Comparison of ENCODE assay signal across 21 mouse cellular contexts in the genomic region with DNA sequence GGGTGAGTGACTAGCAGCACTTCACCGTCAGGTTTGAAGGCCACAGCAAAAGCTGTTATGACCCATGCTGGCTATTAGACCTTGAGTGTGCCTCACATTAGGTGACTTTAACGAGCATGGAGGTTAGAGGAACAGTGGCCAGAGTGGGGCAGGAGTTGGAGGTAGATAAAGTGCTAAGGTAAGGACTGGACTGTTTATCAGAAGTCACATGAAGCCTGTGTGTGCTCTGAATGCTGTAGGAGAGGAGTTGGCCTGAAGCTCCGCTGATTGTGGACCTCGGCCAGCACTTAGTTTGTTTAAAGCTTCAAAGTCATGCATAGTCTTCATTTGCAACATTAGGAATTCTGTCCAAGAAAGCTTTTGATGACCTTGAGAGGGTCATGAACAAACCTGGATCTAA. TPM values are rescaled to one million over a fixed set of nuclear protein-coding genes. Genes with fewer than 3 reads are reported as not detected.
DNase-seq lines count a peak whose midpoint lies in the region; ATAC-seq and TF ChIP-seq lines count a peak whose summit lies in the region.
"Had no signal": no experiment of that assay in that cellular context is flagged by ENCODE, and none has a peak within 500 bp of the region (broad histone marks: within the 10 kb centered on the region; RNA-seq: fewer than 3 reads in every experiment).

No protein-coding gene starts in this region.

- ATAC-seq in midbrain, embryonic 14.5 days (ENCODE audit: low FRiP score, low TSS enrichment), result no peak
- ATAC-seq: forebrain, embryonic 15.5 days had no signal

- no peaks in the 10 kb centered on the region for H3K27me3 ChIP-seq in kidney, adult 2 months (replicated peaks; ENCODE audit: control insufficient read depth, insufficient read depth, low read length)
- H3K27me3 ChIP-seq in midbrain, embryonic 14.5 days (ENCODE audit: control insufficient read depth, insufficient read depth, low read length), result no peaks in the 10 kb centered on the region
- H3K27me3 ChIP-seq: embryonic facial prominence, embryonic 15.5 days; forebrain, embryonic 15.5 days; heart, embryonic 15.5 days; hindbrain, embryonic 13.5 days had no signal

- peak overlapping the region; percentile 6 for H3K27ac ChIP-seq in kidney, adult 2 months (ENCODE audit: insufficient read depth, low read depth, low read length)
- H3K27ac ChIP-seq in midbrain, embryonic 14.5 days (replicated peaks; ENCODE audit: low read depth, low read length), result no peak overlapping the region
- H3K27ac ChIP-seq: embryonic facial prominence, embryonic 15.5 days; forebrain, embryonic 10.5 days; forebrain, embryonic 15.5 days; heart, embryonic 10.5 days; heart, embryonic 15.5 days; hindbrain, embryonic 13.5 days had no signal

- TF ChIP-seq POLR2A in kidney, adult 2 months (IDR thresholded peaks at IDR 0.05; ENCODE audit: low read depth, low read length), result no peak

- H3K9ac ChIP-seq in midbrain, embryonic 14.5 days (replicated peaks; ENCODE audit: low read length), result no peak overlapping the region
- H3K9ac ChIP-seq: embryonic facial prominence, embryonic 15.5 days; forebrain, embryonic 15.5 days; heart, embryonic 15.5 days; hindbrain, embryonic 13.5 days had no signal

- no peak for TF ChIP-seq CTCF in kidney, adult 2 months (conservative IDR thresholded peaks at IDR 0.05; ENCODE audit: insufficient read depth, insufficient read length, low read depth, low read length)

- H3K4me2 ChIP-seq in midbrain, embryonic 14.5 days (ENCODE audit: low read length), result no peak overlapping the region
- H3K4me2 ChIP-seq: embryonic facial prominence, embryonic 15.5 days; forebrain, embryonic 15.5 days; heart, embryonic 15.5 days; hindbrain, embryonic 13.5 days had no signal

- H3K9me3 ChIP-seq in midbrain, embryonic 14.5 days (ENCODE audit: control insufficient read depth, low read length), result no peaks in the 10 kb centered on the region
- H3K9me3 ChIP-seq: embryonic facial prominence, embryonic 15.5 days; forebrain, embryonic 10.5 days; forebrain, embryonic 15.5 days; heart, embryonic 10.5 days; heart, embryonic 15.5 days; hindbrain, embryonic 13.5 days had no signal

- peak; percentile 18 for DNase-seq in adrenal gland, postnatal 10 days
- no peak for DNase-seq in adrenal gland, adult (ENCODE audit: inconsistent age in 2 of 2, low spot score in 1 of 2)
- DNase-seq in kidney, adult 2 months, result peak; percentile 56
- DNase-seq in kidney, postnatal 10 days, result no peak
- DNase-seq in lung, postnatal 10 days, result peak; percentile 0
- DNase-seq in lung, adult 18-20 months, result no peak
- DNase-seq in midbrain, embryonic 14.5 days, result no peak
- DNase-seq: adrenal gland, adult 8-10 months; cerebellum, adult 11 months; cerebellum, adult 8-10 months; cerebellum, postnatal 14 days; embryo, embryonic 11 days; gastrocnemius, postnatal 36 days; heart, postnatal 14 days had no signal

- no peak overlapping the region for H3K4me3 ChIP-seq in kidney, adult 2 months (ENCODE audit: insufficient read depth, low read depth, low read length)
- H3K4me3 ChIP-seq in midbrain, embryonic 14.5 days (replicated peaks; ENCODE audit: low read depth, low read length), result no peak overlapping the region
- H3K4me3 ChIP-seq: embryonic facial prominence, embryonic 15.5 days; erythroblast, embryonic 14.5 days; forebrain, embryonic 10.5 days; forebrain, embryonic 15.5 days; heart, embryonic 10.5 days; heart, embryonic 15.5 days; hindbrain, embryonic 13.5 days had no signal

- 64% methylated on average over 4 of the region's 4 CpGs for WGBS in kidney, adult 2 months
- WGBS in midbrain, embryonic 14.5 days, result 93% methylated on average over 4 of the region's 4 CpGs

- no peaks in the 10 kb centered on the region; the same call in 1 of the 2 replicates for H3K4me1 ChIP-seq in kidney, adult 2 months (ENCODE audit: control insufficient read depth, insufficient read depth, low read length)
- no peaks in the 10 kb centered on the region for H3K4me1 ChIP-seq in midbrain, embryonic 14.5 days (ENCODE audit: control insufficient read depth, insufficient read depth, low read length)
- H3K4me1 ChIP-seq: embryonic facial prominence, embryonic 15.5 days; forebrain, embryonic 10.5 days; forebrain, embryonic 15.5 days; heart, embryonic 10.5 days; heart, embryonic 15.5 days; hindbrain, embryonic 13.5 days had no signal

- no peaks in the 10 kb centered on the region for H3K36me3 ChIP-seq in kidney, adult 2 months (ENCODE audit: control insufficient read depth, insufficient read depth, low read length)
- H3K36me3 ChIP-seq in midbrain, embryonic 14.5 days (ENCODE audit: control insufficient read depth, insufficient read depth, low read length), result 0 out of 2 replicates have a peak, but pooled peaks cover 3% of the 10 kb centered on the region
- H3K36me3 ChIP-seq: embryonic facial prominence, embryonic 15.5 days; forebrain, embryonic 15.5 days had no signal

RNA-seq across cellular contexts. Expression of a gene that starts 26.4 kb away (rescaled TPM):
- 100 to 1,000 TPM; 208 to 221 TPM for total RNA-seq in adrenal gland, postnatal 10 days (2021)
- 57.7 and 61.7 TPM in 2 replicates for polyA plus RNA-seq in kidney, adult 2 months (2012; rRNA removed)
- 26.1 and 28.7 TPM in 2 replicates for polyA plus RNA-seq in midbrain, embryonic 14.5 days (2014; fragmentation: Nextera tagmentation; extraction: Ambion mirVana)

Comparison
In these comparisons a context has a peak if more than half of its experiments do, and no peak if none do; other contexts are left out.
1. DNase-seq: peak in adrenal gland, postnatal 10 days (single experiment), kidney, adult 2 months (single experiment) and lung, postnatal 10 days (single experiment); none in adrenal gland, adult (0 of 2), kidney, postnatal 10 days (single experiment), lung, adult 18-20 months (0 of 2) and midbrain, embryonic 14.5 days (single experiment).